Mouse (Mus musculus) neural tube, embryonic 13.5 days (tissue): ENCODE measurements around the gene Lat. TPM values are rescaled to one million over a fixed set of nuclear protein-coding genes. Genes with fewer than 3 reads are reported as not detected.

Experiments
- ATAC-seq: fragments of 200-750 bp; cut with Nextera tagmentation; 2 replicates; pipeline ENCODE4 v1.8.0; 2017; ENCODE audit warnings: low read depth, mild to moderate bottlenecking, moderate TSS enrichment, moderate library complexity
- H3K27ac ChIP-seq: fragments of 300-500 bp; sonication (generic); replicated peaks from 2 replicates; pipeline ENCODE4 v1.5.1; 2015; ENCODE audit warnings: moderate library complexity, mild to moderate bottlenecking, inconsistent platforms
- H3K27me3 ChIP-seq: fragments of 300-500 bp; sonication (generic); 2 replicates; pipeline ENCODE4 v1.6.1; 2015; ENCODE audit warnings: mild to moderate bottlenecking, inconsistent platforms
- H3K36me3 ChIP-seq: fragments of 300-500 bp; sonication (generic); 2 replicates; pipeline ENCODE4 v1.6.1; 2015; ENCODE audit warnings: mild to moderate bottlenecking, inconsistent platforms
- H3K4me1 ChIP-seq: fragments of 300-500 bp; sonication (generic); replicated peaks from 2 replicates; pipeline ENCODE4 v1.6.1; 2015; ENCODE audit warnings: inconsistent platforms
- H3K4me2 ChIP-seq: fragments of 300-500 bp; sonication (generic); 2 replicates; pipeline ENCODE4 v1.6.1; 2015; ENCODE audit warnings: inconsistent platforms, mild to moderate bottlenecking, moderate library complexity
- H3K4me3 ChIP-seq: fragments of 300-500 bp; sonication (generic); 2 replicates; pipeline ENCODE4 v1.5.1; 2015; ENCODE audit warnings: mild to moderate bottlenecking, inconsistent platforms
- H3K9ac ChIP-seq: fragments of 300-500 bp; sonication (generic); 2 replicates; pipeline ENCODE4 v1.6.1; 2015; ENCODE audit warnings: moderate library complexity, mild to moderate bottlenecking, inconsistent platforms
- H3K9me3 ChIP-seq: fragments of 300-500 bp; sonication (generic); 2 replicates; pipeline ENCODE4 v1.6.1; 2016; ENCODE audit warnings: inconsistent platforms
- WGBS: fragments of 180-500 bp; shearing (Covaris S2); methylation state at CpG from one replicate; pipeline ENCODE4 v1.1.7; 2015; 5-methylcytosine and 5-hydroxymethylcytosine counted together
- polyA plus RNA-seq: library from polyadenylated mRNA; unstranded; fragments of >200 nt; fragmentation: Nextera tagmentation; extraction: Ambion mirVana; gene quantifications from 2 replicates; pipeline ENCODE4 v1.2.1, GENCODE M21; 2015

The Lat gene
- polyA plus RNA-seq, 1 experiment from 2014 or later, result 1.5 TPM

GRCm38 (mm10) chr7:126363038-126363437 lies 6.3 kb downstream of the Lat start:
- no peak overlapping the region for H3K27ac ChIP-seq
- no peaks in the 10 kb centered on the region for H3K27me3 ChIP-seq
- H3K36me3 ChIP-seq, result peaks cover 16% of the 10 kb centered on the region
- no peak for ATAC-seq
- no peaks in the 10 kb centered on the region for H3K9me3 ChIP-seq
- H3K4me2 ChIP-seq, result no peak overlapping the region
- H3K4me1 ChIP-seq, result no peaks in the 10 kb centered on the region
- WGBS, result 85% methylated on average over 6 of the region's 6 CpGs
- H3K9ac ChIP-seq, result no peak overlapping the region
- H3K4me3 ChIP-seq, result no peak overlapping the region

GRCm38 (mm10) chr7:126359049-126359448 lies 10.3 kb downstream of the Lat start:
- H3K9ac ChIP-seq, result no peak overlapping the region
- peaks cover 3% of the 10 kb centered on the region for H3K36me3 ChIP-seq
- no peaks in the 10 kb centered on the region for H3K9me3 ChIP-seq
- H3K4me3 ChIP-seq, result no peak overlapping the region
- H3K27me3 ChIP-seq, result no peaks in the 10 kb centered on the region
- WGBS, result 75% methylated on average over 13 of the region's 13 CpGs
- H3K4me1 ChIP-seq, result 0 out of 2 replicates have a peak, but pooled peaks cover 3% of the 10 kb centered on the region
- ATAC-seq, result no peak
- no peak overlapping the region for H3K4me2 ChIP-seq
- no peak overlapping the region for H3K27ac ChIP-seq

- Histone ChIP-seq H3K27me3 (no peaks in the 10 kb centered on the region), H3K27ac (no peak overlapping the region), H3K9me3 (no peaks in the 10 kb centered on the region), H3K9ac (no peak overlapping the region), H3K4me1 (0 out of 2 replicates have a peak, but pooled peaks cover 3% of the 10 kb centered on the region), H3K4me2 (no peak overlapping the region), H3K36me3 (no peaks in the 10 kb centered on the region), H3K4me3 (no peak overlapping the region)
- no peak for ATAC-seq
- WGBS, result 91% methylated on average over 9 of the region's 9 CpGs
Measured at GRCm38 (mm10) chr7:126358413-126358812, 11.0 kb downstream of the Lat start.

GRCm38 (mm10) chr7:126357838-126358237 lies 11.5 kb downstream of the Lat start:
- H3K4me1 ChIP-seq, result 0 out of 2 replicates have a peak, but pooled peaks cover 3% of the 10 kb centered on the region
- H3K36me3 ChIP-seq, result no peaks in the 10 kb centered on the region
- no peak overlapping the region for H3K9ac ChIP-seq
- WGBS, result 85% methylated on average over 6 of the region's 6 CpGs
- H3K27ac ChIP-seq, result no peak overlapping the region
- H3K4me2 ChIP-seq, result no peak overlapping the region
- H3K4me3 ChIP-seq, result no peak overlapping the region
- no peaks in the 10 kb centered on the region for H3K27me3 ChIP-seq
- no peaks in the 10 kb centered on the region for H3K9me3 ChIP-seq
- no peak for ATAC-seq

GRCm38 (mm10) chr7:126356793-126357591 lies 12.4 kb downstream of the Lat start:
- H3K36me3 ChIP-seq, result no peaks in the 10 kb centered on the region
- 0 out of 2 replicates have a peak, but pooled peaks cover 3% of the 10 kb centered on the region for H3K4me1 ChIP-seq
- no peak overlapping the region for H3K9ac ChIP-seq
- H3K27me3 ChIP-seq, result no peaks in the 10 kb centered on the region
- H3K4me2 ChIP-seq, result no peak overlapping the region
- no peak for ATAC-seq
- H3K27ac ChIP-seq, result no peak overlapping the region
- no peak overlapping the region for H3K4me3 ChIP-seq
- 50% methylated on average over 7 of the region's 7 CpGs for WGBS
- H3K9me3 ChIP-seq, result no peaks in the 10 kb centered on the region

- H3K9ac ChIP-seq, result no peak overlapping the region
- no peak overlapping the region for H3K4me3 ChIP-seq
- ATAC-seq, result no peak
- H3K9me3 ChIP-seq, result no peaks in the 10 kb centered on the region
- no peaks in the 10 kb centered on the region for H3K36me3 ChIP-seq
- whole genome bisulfite sequencing, result 65% methylated on average over 5 of the region's 5 CpGs
- no peak overlapping the region for H3K4me2 ChIP-seq
- no peak overlapping the region for H3K27ac ChIP-seq
- H3K27me3 ChIP-seq, result no peaks in the 10 kb centered on the region
- H3K4me1 ChIP-seq, result 0 out of 2 replicates have a peak, but pooled peaks cover 3% of the 10 kb centered on the region
Measured at GRCm38 (mm10) chr7:126355847-126356597, 13.3 kb downstream of the Lat start.

GRCm38 (mm10) chr7:126354738-126355614 lies 14.4 kb downstream of the Lat start:
- Histone ChIP-seq H3K4me1 (0 out of 2 replicates have a peak, but pooled peaks cover 3% of the 10 kb centered on the region), H3K9me3 (no peaks in the 10 kb centered on the region), H3K4me3 (no peak overlapping the region), H3K27ac (no peak overlapping the region), H3K36me3 (no peaks in the 10 kb centered on the region), H3K4me2 (no peak overlapping the region), H3K9ac (no peak overlapping the region), H3K27me3 (no peaks in the 10 kb centered on the region)
- 60% methylated on average over 14 of the region's 14 CpGs for WGBS
- ATAC-seq, result no peak

- ATAC-seq, result no peak
- Histone ChIP-seq H3K36me3 (no peaks in the 10 kb centered on the region), H3K9ac (no peak overlapping the region), H3K4me3 (no peak overlapping the region), H3K9me3 (no peaks in the 10 kb centered on the region), H3K4me1 (0 out of 2 replicates have a peak, but pooled peaks cover 3% of the 10 kb centered on the region), H3K27me3 (no peaks in the 10 kb centered on the region), H3K4me2 (no peak overlapping the region), H3K27ac (no peak overlapping the region)
- WGBS, result 86% methylated on average over 3 of the region's 3 CpGs
Measured at GRCm38 (mm10) chr7:126353994-126354365, 15.4 kb downstream of the Lat start.

GRCm38 (mm10) chr7:126353251-126353993 lies 15.9 kb downstream of the Lat start:
- H3K36me3 ChIP-seq, result no peaks in the 10 kb centered on the region
- WGBS, result 67% methylated on average over 11 of the region's 11 CpGs
- no peak for ATAC-seq
- H3K4me3 ChIP-seq, result no peak overlapping the region
- 0 out of 2 replicates have a peak, but pooled peaks cover 3% of the 10 kb centered on the region for H3K4me1 ChIP-seq
- H3K27me3 ChIP-seq, result no peaks in the 10 kb centered on the region
- H3K4me2 ChIP-seq, result no peak overlapping the region
- H3K9me3 ChIP-seq, result no peaks in the 10 kb centered on the region
- no peak overlapping the region for H3K9ac ChIP-seq
- H3K27ac ChIP-seq, result no peak overlapping the region

- Histone ChIP-seq H3K4me1 (0 out of 2 replicates have a peak, but pooled peaks cover 3% of the 10 kb centered on the region), H3K4me3 (no peak overlapping the region), H3K36me3 (no peaks in the 10 kb centered on the region), H3K9me3 (no peaks in the 10 kb centered on the region), H3K9ac (no peak overlapping the region), H3K27me3 (no peaks in the 10 kb centered on the region), H3K4me2 (peak overlapping the region; percentile 32), H3K27ac (no peak overlapping the region)
- whole genome bisulfite sequencing, result 54% methylated on average over 10 of the region's 10 CpGs
- no peak for ATAC-seq
Measured at GRCm38 (mm10) chr7:126351419-126351951, 17.9 kb downstream of the Lat start.
